Mouse (Mus musculus) embryo, embryonic 11.5 days (tissue): ENCODE results near the gene Pde5a.
A peak's percentile ranks its signal among the peaks of the same experiment; 100 is the strongest.

ENCODE experiments used
- DNase-seq: peaks from one replicate; pipeline ENCODE4 v3.0.0-alpha.2; 2012; ENCODE audit warnings: low read depth, low spot score

Gene Pde5a

GRCm38 (mm10) chr3:122728852-122729600 lies at the start of gene Pde5a:
Pde5a (plus strand) TSS chr3:122728947.
- peak; percentile 72 for DNase-seq

GRCm38 (mm10) chr3:122680851-122681250 lies 47.9 kb upstream of the Pde5a start:
- DNase-seq, result no peak

GRCm38 (mm10) chr3:122682352-122682751 lies 46.4 kb upstream of the Pde5a start:
- no peak for DNase-seq

GRCm38 (mm10) chr3:122684832-122685231 lies 43.9 kb upstream of the Pde5a start:
- no peak for DNase-seq

GRCm38 (mm10) chr3:122693039-122693438 lies 35.7 kb upstream of the Pde5a start:
- DNase-seq, result no peak

GRCm38 (mm10) chr3:122695870-122696269 lies 32.9 kb upstream of the Pde5a start:
- no peak for DNase-seq

GRCm38 (mm10) chr3:122696672-122697071 lies 32.1 kb upstream of the Pde5a start:
- no peak for DNase-seq

GRCm38 (mm10) chr3:122704209-122704608 lies 24.5 kb upstream of the Pde5a start:
- no peak for DNase-seq

- DNase-seq, result no peak
Observed at GRCm38 (mm10) chr3:122705246-122705645, 23.5 kb upstream of the Pde5a start.

GRCm38 (mm10) chr3:122708485-122708884 lies 20.3 kb upstream of the Pde5a start:
- no peak for DNase-seq

- no peak for DNase-seq
Observed at GRCm38 (mm10) chr3:122710141-122710540, 18.6 kb upstream of the Pde5a start.

- no peak for DNase-seq
Observed at GRCm38 (mm10) chr3:122718631-122719030, 10.1 kb upstream of the Pde5a start.

GRCm38 (mm10) chr3:122721522-122721921 lies 7.2 kb upstream of the Pde5a start:
- DNase-seq, result no peak

- peak; percentile 48 for DNase-seq
Observed at GRCm38 (mm10) chr3:122729601-122729959, 833 bp downstream of the Pde5a start.

- DNase-seq, result peak; percentile 44
Observed at GRCm38 (mm10) chr3:122729960-122730740, 1.4 kb downstream of the Pde5a start.

- DNase-seq, result no peak
Observed at GRCm38 (mm10) chr3:122730741-122731235, 2.0 kb downstream of the Pde5a start.

- no peak for DNase-seq
Observed at GRCm38 (mm10) chr3:122733806-122734205, 5.1 kb downstream of the Pde5a start.

- DNase-seq, result no peak
Observed at GRCm38 (mm10) chr3:122734329-122734728, 5.6 kb downstream of the Pde5a start.

- no peak for DNase-seq
Observed at GRCm38 (mm10) chr3:122739460-122739859, 10.7 kb downstream of the Pde5a start.

GRCm38 (mm10) chr3:122744265-122744664 lies 15.5 kb downstream of the Pde5a start:
- no peak for DNase-seq

- no peak for DNase-seq
Observed at GRCm38 (mm10) chr3:122747921-122748700, 19.4 kb downstream of the Pde5a start.

GRCm38 (mm10) chr3:122763240-122763761 lies 34.6 kb downstream of the Pde5a start:
- no peak for DNase-seq
